Mouse (Mus musculus) intestine, postnatal 0 days (tissue): ENCODE results near the gene Llgl2. TPM values are rescaled to one million over a fixed set of nuclear protein-coding genes. Genes with fewer than 3 reads are reported as not detected.

Source experiments
- ATAC-seq: fragments of 200-750 bp; cut with Nextera tagmentation; 2 replicates; pipeline ENCODE4 v1.8.0; 2017; ENCODE audit warnings: mild to moderate bottlenecking, moderate TSS enrichment, moderate library complexity
- H3K27ac ChIP-seq: fragments of 300-500 bp; sonication (generic); 2 replicates; pipeline ENCODE4 v1.5.1; 2014; ENCODE audit warnings: mild to moderate bottlenecking, low read depth, low read length, moderate library complexity
- H3K27me3 ChIP-seq: fragments of 300-500 bp; sonication (generic); replicated peaks from 2 replicates; pipeline ENCODE4 v1.6.1; 2014; ENCODE audit warnings: low read length, mixed read lengths; ENCODE audit not compliant: control insufficient read depth, insufficient read depth
- H3K36me3 ChIP-seq: fragments of 300-500 bp; sonication (generic); 2 replicates; pipeline ENCODE4 v1.6.1; 2014; ENCODE audit warnings: mild to moderate bottlenecking, moderate library complexity; ENCODE audit not compliant: control insufficient read depth, insufficient read depth
- H3K4me1 ChIP-seq: fragments of 300-500 bp; sonication (generic); replicated peaks from 2 replicates; pipeline ENCODE4 v1.6.1; 2014; ENCODE audit warnings: antibody characterized with exemption, low read length, mixed read lengths; ENCODE audit not compliant: control insufficient read depth, insufficient read depth
- H3K4me2 ChIP-seq: fragments of 300-500 bp; sonication (generic); replicated peaks from 2 replicates; pipeline ENCODE4 v1.6.1; 2014; ENCODE audit warnings: low read depth, mild to moderate bottlenecking, moderate library complexity
- H3K4me3 ChIP-seq: fragments of 300-500 bp; sonication (generic); 2 replicates; pipeline ENCODE4 v1.5.1; 2014; ENCODE audit warnings: low read depth, low read length
- H3K9ac ChIP-seq: fragments of 300-500 bp; sonication (generic); 2 replicates; pipeline ENCODE4 v1.6.1; 2014; ENCODE audit warnings: mild to moderate bottlenecking, low read depth, low read length
- H3K9me3 ChIP-seq: fragments of 300-500 bp; sonication (generic); 2 replicates; pipeline ENCODE4 v1.6.1; 2016; ENCODE audit warnings: mixed run types; ENCODE audit not compliant: control insufficient read depth
- CTCF ChIP-seq: sonication (generic); IDR thresholded peaks from 2 replicates; pipeline ENCODE4 v1.5.1; 2016; ENCODE audit warnings: low read depth, mild to moderate bottlenecking, control low read depth, antibody characterized with exemption, moderate library complexity
- WGBS: fragments of 180-500 bp; shearing (Covaris S2); extraction: QIAGEN DNeasy Blood & Tissue Kit; methylation state at CpG from one replicate; pipeline ENCODE4 v1.1.7; 2014; 5-methylcytosine and 5-hydroxymethylcytosine counted together
- polyA plus RNA-seq: library from polyadenylated mRNA; unstranded; fragments of >200 nt; fragmentation: Nextera tagmentation; extraction: Ambion mirVana; gene quantifications from 2 replicates; pipeline ENCODE4 v1.2.1, GENCODE M21; 2015

Llgl2 gene
- polyA plus RNA-seq, 1 experiment from 2014 or later = 61.8 TPM

- ATAC-seq = no peak
- no peak overlapping the region for H3K9ac ChIP-seq
- no peak overlapping the region for H3K4me2 ChIP-seq
- H3K4me3 ChIP-seq = no peak overlapping the region
- H3K36me3 ChIP-seq = peaks cover 23% of the 10 kb centered on the region
- H3K27me3 ChIP-seq = no peaks in the 10 kb centered on the region
- peaks cover 11% of the 10 kb centered on the region for H3K4me1 ChIP-seq
- H3K27ac ChIP-seq = no peak overlapping the region
- 86% methylated on average over 7 of the region's 7 CpGs for WGBS
- TF ChIP-seq CTCF = no peak
- no peaks in the 10 kb centered on the region for H3K9me3 ChIP-seq
These were observed 74.6 kb downstream of the Llgl2 start for GRCm38 (mm10) chr11:115898446-115898845.

- WGBS = 17% methylated on average over 4 of the region's 4 CpGs
- Histone ChIP-seq H3K27me3 (no peaks in the 10 kb centered on the region), H3K4me1 (peaks cover 14% of the 10 kb centered on the region), H3K27ac (no peak overlapping the region), H3K36me3 (peaks cover 19% of the 10 kb centered on the region), H3K9ac (no peak overlapping the region), H3K9me3 (no peaks in the 10 kb centered on the region), H3K4me2 (no peak overlapping the region), H3K4me3 (no peak overlapping the region)
- peak; percentile 83 for TF ChIP-seq CTCF
- no peak for ATAC-seq
These were observed 75.0 kb downstream of the Llgl2 start for GRCm38 (mm10) chr11:115898886-115899285.

DNA sequence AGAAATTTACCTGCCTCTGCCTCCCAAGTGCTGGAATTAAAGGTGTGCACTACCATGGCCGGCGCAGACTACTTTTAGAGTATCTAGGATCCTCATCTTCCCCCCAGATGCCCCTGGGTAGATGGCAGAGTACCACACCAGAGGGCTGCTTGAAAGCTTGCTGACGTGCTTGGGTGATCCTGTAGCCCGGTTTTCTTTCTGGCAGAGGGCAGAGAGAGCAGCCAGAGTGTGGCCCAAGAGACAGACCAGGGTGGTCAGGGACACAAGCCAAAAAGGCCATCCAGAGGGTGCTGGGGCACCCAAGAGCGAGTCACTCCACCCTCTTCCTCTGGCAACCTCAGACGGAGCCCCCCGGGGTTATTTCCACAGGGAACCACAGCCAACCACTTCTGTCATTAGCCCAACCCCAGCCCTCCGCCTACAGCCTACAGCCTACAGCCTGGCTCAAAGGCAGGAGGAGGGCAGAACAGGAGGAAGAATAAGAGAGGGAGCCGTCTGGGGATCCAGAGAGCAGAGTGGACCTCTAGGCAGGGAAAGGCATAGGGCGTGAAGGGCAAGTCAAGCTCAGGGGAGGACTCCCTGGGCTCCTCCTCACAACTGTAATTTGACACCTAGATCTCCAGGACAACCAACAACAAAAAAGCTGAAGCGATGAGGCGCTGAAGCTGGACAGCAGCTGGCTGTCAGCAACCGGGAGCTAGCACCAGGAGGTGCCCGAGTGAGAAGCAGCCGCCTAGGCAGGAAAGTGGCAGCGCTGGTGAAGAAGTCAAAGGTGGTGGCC is 75.8 kb downstream of the Llgl2 start, which contains the start of gene Smim5:
Smim5 (plus strand) TSS at position 481 of the 781 bp plus-strand sequence.
- Histone ChIP-seq H3K27me3 (no peaks in the 10 kb centered on the region), H3K4me3 (no peak within 1 kb of the TSS), H3K9me3 (no peaks in the 10 kb centered on the region), H3K9ac (no peak within 1 kb of the TSS), H3K27ac (peak within 1 kb of the TSS; percentile 21; the same call in 1 of the 2 replicates), H3K4me1 (peaks cover 16% of the 10 kb centered on the region), H3K4me2 (peak within 1 kb of the TSS; percentile 4; the same call in 1 of the 2 replicates), H3K36me3 (peaks cover 11% of the 10 kb centered on the region)
- ATAC-seq = peak; percentile 31
- WGBS = 37% methylated on average over 16 of the region's 16 CpGs
- peak; percentile 47 for TF ChIP-seq CTCF

GRCm38 (mm10) chr11:115900561-115901337 is 76.9 kb downstream of the Llgl2 start:
- H3K27me3 ChIP-seq = no peaks in the 10 kb centered on the region
- ATAC-seq = no peak
- no peak overlapping the region for H3K4me3 ChIP-seq
- no peak overlapping the region for H3K9ac ChIP-seq
- peaks cover 20% of the 10 kb centered on the region for H3K4me1 ChIP-seq
- H3K27ac ChIP-seq = no peak overlapping the region
- peak overlapping the region; percentile 4; the same call in 1 of the 2 replicates for H3K4me2 ChIP-seq
- H3K9me3 ChIP-seq = no peaks in the 10 kb centered on the region
- H3K36me3 ChIP-seq = peaks cover under 1% of the 10 kb centered on the region; the same call in 1 of the 2 replicates
- TF ChIP-seq CTCF = no peak
- 87% methylated on average over 8 of the region's 8 CpGs for WGBS

DNA sequence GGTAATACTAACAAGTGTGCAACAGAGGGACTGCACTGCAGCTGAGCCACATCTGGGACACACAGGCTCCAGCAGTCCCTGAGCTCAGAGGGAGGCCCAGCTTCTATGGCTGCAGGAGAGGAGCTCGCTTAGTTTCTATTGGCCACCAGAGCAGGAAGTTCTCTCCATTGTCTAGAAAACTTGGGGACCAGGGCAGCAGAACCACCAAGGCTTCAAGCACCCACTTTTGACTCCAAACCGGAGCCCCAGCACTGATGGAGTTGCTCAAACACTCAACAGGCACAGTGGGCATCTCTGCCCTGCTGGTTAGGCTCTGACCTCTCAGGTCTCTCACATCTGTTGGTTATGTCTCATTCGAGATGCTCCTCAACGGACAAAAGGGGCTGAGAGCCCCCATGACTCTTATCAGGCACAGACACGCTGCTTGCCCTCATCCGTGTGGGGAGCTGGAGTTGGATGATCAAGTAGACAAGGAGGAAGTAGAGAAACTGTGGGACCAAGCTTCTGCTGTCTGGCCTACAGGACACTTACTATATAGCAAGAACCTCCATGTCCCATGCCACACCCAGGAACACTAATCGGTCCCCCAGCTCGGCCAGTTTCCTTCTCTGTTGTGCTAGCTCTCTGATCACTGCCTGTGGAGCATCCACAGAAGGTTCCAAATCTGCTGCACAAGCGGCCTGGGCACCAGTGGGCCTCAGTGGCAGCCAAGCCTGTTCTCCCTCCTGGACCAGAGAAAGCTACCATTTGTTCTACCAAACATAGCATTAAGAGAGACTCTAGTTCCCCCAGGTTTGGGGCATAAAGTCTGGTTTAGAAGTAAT is 77.7 kb downstream of the Llgl2 start:
- no peak for TF ChIP-seq CTCF
- Histone ChIP-seq H3K9ac (no peak overlapping the region), H3K4me3 (no peak overlapping the region), H3K4me2 (no peak overlapping the region), H3K9me3 (no peaks in the 10 kb centered on the region), H3K27me3 (no peaks in the 10 kb centered on the region), H3K4me1 (peaks cover 20% of the 10 kb centered on the region), H3K36me3 (no peaks in the 10 kb centered on the region; the same call in 1 of the 2 replicates), H3K27ac (no peak overlapping the region)
- WGBS = 89% methylated on average over 9 of the region's 9 CpGs
- no peak for ATAC-seq
